Mouse (Mus musculus): Measurements from ENCODE around the gene Asic2. TPM values are rescaled to one million over a fixed set of nuclear protein-coding genes. Genes with fewer than 3 reads are reported as not detected.

Asic2 gene
- polyA plus RNA-seq, 1 experiment from 2014 or later = 0.28 TPM

DNA sequence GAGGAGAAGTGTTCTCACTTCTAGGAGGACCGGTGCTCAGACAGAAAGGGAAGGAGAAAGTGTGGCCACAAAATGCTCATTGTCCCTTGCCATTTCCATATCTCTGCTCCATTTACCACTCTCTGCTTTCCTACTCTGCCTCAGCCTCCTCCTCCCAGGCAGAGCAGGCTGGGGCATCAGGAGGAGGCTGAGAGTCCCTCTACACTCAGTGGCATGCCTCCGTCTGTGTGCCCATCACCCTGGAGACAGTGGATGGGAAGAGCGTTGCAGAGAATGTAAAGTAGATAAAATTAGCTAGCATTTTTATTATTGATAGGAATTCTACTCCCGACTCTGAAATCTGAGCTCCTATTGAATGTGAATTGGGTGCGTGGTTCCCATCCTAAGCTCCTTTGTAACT, 984.7 kb downstream of the Asic2 start:
- H3K27ac ChIP-seq (ENCODE audit: low read depth) = no peak overlapping the region
- H3K27me3 ChIP-seq (ENCODE audit: insufficient read depth, low read length) = no peaks in the 10 kb centered on the region
- TF ChIP-seq CTCF (IDR thresholded peaks at IDR 0.05; ENCODE audit: low read depth) = no peak
- H3K4me2 ChIP-seq = no peak overlapping the region
- no peak overlapping the region for H3K4me3 ChIP-seq (ENCODE audit: low read depth, low read length)
- 79% methylated on average over 5 of the region's 5 CpGs for WGBS
- H3K36me3 ChIP-seq (ENCODE audit: insufficient read depth) = no peaks in the 10 kb centered on the region
- H3K4me1 ChIP-seq (ENCODE audit: insufficient read depth) = no peaks in the 10 kb centered on the region
- no peak overlapping the region for H3K9ac ChIP-seq
- no peak for ATAC-seq (ENCODE audit: insufficient read depth)
- DNase-seq = no peak
- H3K9me3 ChIP-seq (ENCODE audit: low read depth, low read length) = no peaks in the 10 kb centered on the region

DNA sequence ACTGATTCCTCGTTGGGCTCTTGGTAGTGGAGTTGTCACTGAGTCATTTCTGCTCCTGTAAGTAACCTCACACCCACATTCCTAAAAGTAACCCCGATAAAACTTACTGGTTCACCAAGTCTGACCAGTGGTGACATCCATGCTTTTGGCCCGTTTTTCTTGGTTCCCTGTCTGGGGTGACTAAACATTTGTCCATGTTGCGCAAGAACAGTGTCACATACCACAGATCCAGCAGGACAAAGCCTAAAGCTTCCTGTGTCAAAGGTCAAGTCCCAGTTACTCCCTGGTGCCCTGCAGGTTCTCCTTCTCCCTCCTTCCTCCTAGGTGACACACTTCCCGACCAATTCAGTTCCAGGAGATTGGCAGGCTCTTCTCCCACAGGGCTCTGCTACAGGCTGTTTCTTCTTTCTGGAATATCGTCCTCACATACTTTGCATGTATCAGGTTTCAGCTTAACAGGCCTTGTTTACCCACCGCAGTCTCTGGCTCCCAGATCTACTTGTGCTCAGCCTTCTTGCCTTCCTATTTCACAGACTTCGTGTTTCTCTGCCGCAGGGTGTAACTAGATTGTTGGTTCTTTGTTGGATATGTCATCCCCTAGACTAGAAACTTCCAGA, 991.9 kb downstream of the Asic2 start:
- no peak overlapping the region for H3K4me3 ChIP-seq (ENCODE audit: low read depth, low read length)
- H3K36me3 ChIP-seq (ENCODE audit: insufficient read depth) = no peaks in the 10 kb centered on the region
- H3K9me3 ChIP-seq (ENCODE audit: low read depth, low read length) = no peaks in the 10 kb centered on the region
- ATAC-seq (ENCODE audit: insufficient read depth) = no peak
- H3K27me3 ChIP-seq (ENCODE audit: insufficient read depth, low read length) = no peaks in the 10 kb centered on the region
- WGBS = 42% methylated on average over 9 of the region's 9 CpGs
- TF ChIP-seq CTCF (IDR thresholded peaks at IDR 0.05; ENCODE audit: low read depth) = no peak
- H3K27ac ChIP-seq (ENCODE audit: low read depth) = no peak overlapping the region
- H3K4me2 ChIP-seq = no peak overlapping the region
- DNase-seq = no peak
- H3K9ac ChIP-seq = no peak overlapping the region
- H3K4me1 ChIP-seq (ENCODE audit: insufficient read depth) = peaks cover 3% of the 10 kb centered on the region; the same call in 1 of the 2 replicates

DNA sequence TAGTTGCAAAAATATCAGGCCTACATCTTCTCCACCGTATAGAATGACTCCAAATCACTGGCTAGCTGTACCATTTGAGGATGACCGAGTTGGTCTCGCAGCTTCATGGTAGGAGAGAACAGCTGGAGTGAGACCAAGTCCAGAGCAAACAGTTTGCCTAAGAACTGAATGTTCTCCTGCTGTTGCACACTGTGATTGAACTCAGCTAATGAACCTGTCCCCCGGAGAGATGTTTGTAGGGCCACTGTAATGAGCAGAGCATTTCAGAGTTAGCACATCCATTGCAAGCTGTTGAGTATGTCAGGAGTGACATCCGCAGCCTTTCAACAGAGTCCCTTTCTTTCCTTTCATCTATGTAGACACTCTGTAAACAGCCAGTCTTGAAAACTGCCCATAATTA, 993.6 kb downstream of the Asic2 start:
- H3K4me3 ChIP-seq (ENCODE audit: low read depth, low read length) = no peak overlapping the region
- H3K4me1 ChIP-seq (ENCODE audit: insufficient read depth) = peaks cover 3% of the 10 kb centered on the region; the same call in 1 of the 2 replicates
- no peak overlapping the region for H3K9ac ChIP-seq
- no peaks in the 10 kb centered on the region for H3K27me3 ChIP-seq (ENCODE audit: insufficient read depth, low read length)
- H3K36me3 ChIP-seq (ENCODE audit: insufficient read depth) = no peaks in the 10 kb centered on the region
- no peak overlapping the region for H3K4me2 ChIP-seq
- no peak for TF ChIP-seq CTCF (IDR thresholded peaks at IDR 0.05; ENCODE audit: low read depth)
- 79% methylated on average over 5 of the region's 5 CpGs for WGBS
- ATAC-seq (ENCODE audit: insufficient read depth) = no peak
- DNase-seq = no peak
- no peaks in the 10 kb centered on the region for H3K9me3 ChIP-seq (ENCODE audit: low read depth, low read length)
- H3K27ac ChIP-seq (ENCODE audit: low read depth) = no peak overlapping the region

DNA sequence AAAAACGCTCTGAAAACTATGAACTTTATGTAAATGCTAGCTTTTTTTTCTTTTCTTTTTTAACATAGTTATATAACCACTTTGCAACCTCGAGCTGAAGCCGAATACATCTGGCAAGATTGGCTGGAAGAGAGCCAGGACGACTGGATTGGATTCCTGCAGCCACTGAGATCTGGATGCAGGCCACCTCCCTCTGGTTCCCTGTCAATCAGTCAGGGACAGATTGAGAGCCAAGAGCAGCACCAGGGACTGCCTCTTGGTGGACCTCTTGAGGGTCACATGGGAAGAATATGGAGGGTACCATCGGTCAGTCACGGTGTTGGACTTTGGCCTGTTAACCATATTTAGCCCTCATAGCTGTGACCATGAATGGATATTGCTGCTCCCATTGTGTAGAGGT, 994.3 kb downstream of the Asic2 start:
- WGBS = 52% methylated on average over 6 of the region's 6 CpGs
- no peaks in the 10 kb centered on the region for H3K27me3 ChIP-seq (ENCODE audit: insufficient read depth, low read length)
- no peak overlapping the region for H3K4me3 ChIP-seq (ENCODE audit: low read depth, low read length)
- H3K9ac ChIP-seq = no peak overlapping the region
- no peaks in the 10 kb centered on the region for H3K36me3 ChIP-seq (ENCODE audit: insufficient read depth)
- H3K27ac ChIP-seq (ENCODE audit: low read depth) = no peak overlapping the region
- H3K4me1 ChIP-seq (ENCODE audit: insufficient read depth) = peaks cover 3% of the 10 kb centered on the region; the same call in 1 of the 2 replicates
- TF ChIP-seq CTCF (IDR thresholded peaks at IDR 0.05; ENCODE audit: low read depth) = no peak
- peak; percentile 78 for DNase-seq
- ATAC-seq (ENCODE audit: insufficient read depth) = no peak
- H3K9me3 ChIP-seq (ENCODE audit: low read depth, low read length) = no peaks in the 10 kb centered on the region
- H3K4me2 ChIP-seq = no peak overlapping the region

DNA sequence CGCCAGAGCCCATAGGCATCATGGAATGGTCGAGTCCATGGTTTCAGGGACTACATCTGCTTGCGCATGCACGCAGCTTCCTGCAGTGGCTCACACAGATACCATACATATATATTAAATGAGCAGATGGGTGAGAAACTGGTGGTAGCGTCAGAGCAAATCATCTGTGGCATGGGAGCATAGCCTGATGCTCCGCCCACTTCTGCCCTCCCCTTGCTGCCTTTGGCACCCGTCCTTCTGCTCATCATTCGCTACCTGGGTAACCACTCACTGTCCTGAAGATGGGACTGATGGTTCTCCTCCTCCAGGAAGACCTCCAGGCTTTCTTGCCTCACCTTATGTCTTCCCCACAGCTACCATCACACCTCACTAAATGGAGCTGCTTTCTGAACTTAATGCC, 995.0 kb downstream of the Asic2 start:
- ATAC-seq (ENCODE audit: insufficient read depth) = no peak
- H3K36me3 ChIP-seq (ENCODE audit: insufficient read depth) = no peaks in the 10 kb centered on the region
- no peak for TF ChIP-seq CTCF (IDR thresholded peaks at IDR 0.05; ENCODE audit: low read depth)
- no peak overlapping the region for H3K9ac ChIP-seq
- WGBS = 90% methylated on average over 8 of the region's 8 CpGs
- H3K27me3 ChIP-seq (ENCODE audit: insufficient read depth, low read length) = no peaks in the 10 kb centered on the region
- H3K27ac ChIP-seq (ENCODE audit: low read depth) = no peak overlapping the region
- no peaks in the 10 kb centered on the region for H3K9me3 ChIP-seq (ENCODE audit: low read depth, low read length)
- peaks cover 3% of the 10 kb centered on the region; the same call in 1 of the 2 replicates for H3K4me1 ChIP-seq (ENCODE audit: insufficient read depth)
- no peak overlapping the region for H3K4me2 ChIP-seq
- DNase-seq = no peak
- no peak overlapping the region for H3K4me3 ChIP-seq (ENCODE audit: low read depth, low read length)

DNA sequence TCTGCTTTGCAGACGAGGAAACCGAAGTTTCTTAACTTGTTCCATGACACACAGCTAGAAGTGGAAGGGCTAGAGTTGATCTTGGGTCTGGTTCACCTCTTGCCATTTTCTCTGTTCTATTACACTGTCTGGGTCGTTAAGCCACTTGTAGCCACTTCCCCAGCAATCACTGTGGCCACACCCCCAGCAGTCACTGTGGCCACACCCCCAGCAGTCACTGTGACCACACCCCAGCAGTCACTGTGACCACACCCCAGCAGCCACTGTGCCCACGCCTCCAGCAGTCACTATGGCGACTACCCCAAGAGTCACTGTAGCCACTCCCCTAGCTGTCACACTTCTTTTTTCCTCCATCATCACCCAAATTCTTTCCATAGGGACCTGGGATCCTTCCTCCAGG, 1000.7 kb downstream of the Asic2 start:
- WGBS = 53% methylated on average over 5 of the region's 5 CpGs
- Histone ChIP-seq H3K27ac (ENCODE audit: low read depth) (no peak overlapping the region), H3K9ac (no peak overlapping the region), H3K4me2 (no peak overlapping the region), H3K4me3 (ENCODE audit: low read depth, low read length) (no peak overlapping the region), H3K9me3 (ENCODE audit: low read depth, low read length) (no peaks in the 10 kb centered on the region), H3K4me1 (ENCODE audit: insufficient read depth) (no peaks in the 10 kb centered on the region), H3K36me3 (ENCODE audit: insufficient read depth) (no peaks in the 10 kb centered on the region), H3K27me3 (ENCODE audit: insufficient read depth, low read length) (no peaks in the 10 kb centered on the region)
- TF ChIP-seq CTCF (IDR thresholded peaks at IDR 0.05; ENCODE audit: low read depth) = no peak
- ATAC-seq (ENCODE audit: insufficient read depth) = no peak
- no peak for DNase-seq

DNA sequence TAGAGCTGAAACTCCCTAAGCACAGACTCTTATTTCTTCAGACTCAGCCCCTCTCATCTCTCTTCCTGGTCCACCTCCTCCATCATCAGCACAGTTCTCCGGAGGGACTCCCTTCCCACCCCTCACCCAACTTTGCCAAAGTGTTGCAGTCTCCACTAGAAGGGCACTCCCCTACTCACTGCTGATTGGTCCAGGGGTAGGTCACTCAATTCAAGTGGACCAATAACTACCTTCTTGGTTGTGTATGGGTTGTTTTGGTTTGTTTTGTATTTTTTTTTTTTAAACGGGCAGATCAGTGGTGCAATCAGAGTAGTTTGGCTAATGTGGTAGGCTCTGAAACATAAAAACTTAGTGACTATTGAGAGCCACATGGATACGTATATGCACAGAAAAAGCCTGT, 1002.2 kb downstream of the Asic2 start:
- Histone ChIP-seq H3K4me2 (no peak overlapping the region), H3K9ac (no peak overlapping the region), H3K9me3 (ENCODE audit: low read depth, low read length) (no peaks in the 10 kb centered on the region), H3K27ac (ENCODE audit: low read depth) (no peak overlapping the region), H3K27me3 (ENCODE audit: insufficient read depth, low read length) (no peaks in the 10 kb centered on the region), H3K4me3 (ENCODE audit: low read depth, low read length) (no peak overlapping the region), H3K36me3 (ENCODE audit: insufficient read depth) (no peaks in the 10 kb centered on the region), H3K4me1 (ENCODE audit: insufficient read depth) (no peaks in the 10 kb centered on the region)
- ATAC-seq (ENCODE audit: insufficient read depth) (no peak), DNase-seq (no peak)
- no peak for TF ChIP-seq CTCF (IDR thresholded peaks at IDR 0.05; ENCODE audit: low read depth)
- 47% methylated on average over 3 of the region's 3 CpGs for WGBS
